ENCODE assay signal across 1 mouse cellular context in the genomic region with DNA sequence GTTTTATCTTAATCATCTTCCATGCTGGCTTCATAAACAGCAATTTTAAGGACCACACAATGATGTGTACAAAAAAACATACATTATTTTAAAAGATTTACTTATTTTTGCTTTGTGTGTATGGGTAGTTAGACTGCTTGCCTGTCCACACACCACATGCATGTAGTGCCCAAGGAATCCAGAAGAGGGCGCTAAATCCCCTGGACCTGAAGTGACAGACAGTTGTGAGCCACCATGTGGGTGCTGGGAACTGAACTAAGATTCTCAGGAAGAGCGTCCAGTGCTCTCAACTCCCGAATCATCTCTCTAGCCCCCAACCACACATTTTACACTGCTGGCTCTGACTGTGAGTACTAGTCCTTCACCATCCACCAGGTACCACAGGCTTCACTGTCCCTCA.
TF ChIP-seq lines count a peak whose summit lies in the region.

No protein-coding gene starts in this region.

TF ChIP-seq in CH12.LX, 34 proteins besides CTCF, POLR2A, EP300 and RAD21:
- TF ChIP-seq CHD1 (IDR thresholded peaks at IDR 0.05; ENCODE audit: low read depth, low read length), result no peak
